Mouse (Mus musculus): ENCODE measurements around the gene Rictor. TPM values are rescaled to one million over a fixed set of nuclear protein-coding genes. Genes with fewer than 3 reads are reported as not detected.

The Rictor gene
- polyA plus RNA-seq, 1 experiment, result 2.7 TPM

- Histone ChIP-seq H3K79me3 (ENCODE audit: low read depth) (no peaks in the 10 kb centered on the region), H3K36me3 (ENCODE audit: control insufficient read depth, insufficient read depth) (peaks cover 81% of the 10 kb centered on the region)
- TF ChIP-seq MYOD1 (IDR thresholded peaks at IDR 0.05; ENCODE audit: control insufficient read depth, insufficient read length, low read depth), result no peak
- TF ChIP-seq MYOG (IDR thresholded peaks at IDR 0.05; ENCODE audit: control insufficient read depth, extremely low read depth, insufficient read length), result no peak
- TF ChIP-seq FOSL1 (IDR thresholded peaks at IDR 0.05; ENCODE audit: insufficient read depth, low read length, poor library complexity, severe bottlenecking), result no peak
- TF ChIP-seq CTCF (IDR thresholded peaks at IDR 0.05; ENCODE audit: control insufficient read depth, insufficient read depth, insufficient read length), result no peak
- no peak for TF ChIP-seq CEBPB (IDR thresholded peaks at IDR 0.05; ENCODE audit: low read depth)
- no peak for TF ChIP-seq MAX (IDR thresholded peaks at IDR 0.05)
- no peak for TF ChIP-seq USF1 (IDR thresholded peaks at IDR 0.05; ENCODE audit: low read depth)
These were observed 64.1 kb downstream of the Rictor start for GRCm38 (mm10) chr15:6772265-6772664.

GRCm38 (mm10) chr15:6786212-6786611 is 78.0 kb downstream of the Rictor start:
- TF ChIP-seq CTCF (IDR thresholded peaks at IDR 0.05; ENCODE audit: control insufficient read depth, insufficient read depth, insufficient read length), result no peak
- TF ChIP-seq CEBPB (IDR thresholded peaks at IDR 0.05; ENCODE audit: low read depth), result no peak
- TF ChIP-seq USF1 (IDR thresholded peaks at IDR 0.05; ENCODE audit: low read depth), result no peak
- TF ChIP-seq FOSL1 (IDR thresholded peaks at IDR 0.05; ENCODE audit: insufficient read depth, low read length, poor library complexity, severe bottlenecking), result no peak
- TF ChIP-seq MAX (IDR thresholded peaks at IDR 0.05), result no peak
- no peak for TF ChIP-seq MYOD1 (IDR thresholded peaks at IDR 0.05; ENCODE audit: control insufficient read depth, insufficient read length, low read depth)
- no peak for TF ChIP-seq MYOG (IDR thresholded peaks at IDR 0.05; ENCODE audit: control insufficient read depth, extremely low read depth, insufficient read length)
- no peak overlapping the region for H3ac ChIP-seq (ENCODE audit: control insufficient read depth, insufficient read length, low read depth)
- H3K36me3 ChIP-seq (ENCODE audit: control insufficient read depth, insufficient read depth), result peaks cover 99% of the 10 kb centered on the region
- no peak overlapping the region for H3K4me3 ChIP-seq (ENCODE audit: insufficient read depth, poor library complexity, severe bottlenecking)
- H3K79me2 ChIP-seq (ENCODE audit: control insufficient read depth, insufficient read depth), result no peaks in the 10 kb centered on the region
- H3K27me3 ChIP-seq (ENCODE audit: control insufficient read depth, insufficient read depth, insufficient read length), result no peaks in the 10 kb centered on the region
- no peaks in the 10 kb centered on the region for H3K79me3 ChIP-seq (ENCODE audit: low read depth)

More at GRCm38 (mm10) chr15:6772265-6772664, 64.1 kb downstream of the Rictor start:
- Histone ChIP-seq H3K27me3 (ENCODE audit: control insufficient read depth, insufficient read depth, insufficient read length) (no peaks in the 10 kb centered on the region), H3K79me2 (ENCODE audit: control insufficient read depth, insufficient read depth) (no peaks in the 10 kb centered on the region), H3K4me3 (ENCODE audit: insufficient read depth, poor library complexity, severe bottlenecking) (no peak overlapping the region), H3ac (ENCODE audit: control insufficient read depth, insufficient read length, low read depth) (no peak overlapping the region)

- H3K36me3 ChIP-seq (ENCODE audit: control insufficient read depth, insufficient read depth), result peaks cover 99% of the 10 kb centered on the region
These were observed 79.1 kb downstream of the Rictor start for GRCm38 (mm10) chr15:6787236-6787635.

GRCm38 (mm10) chr15:6790011-6790410 is 81.8 kb downstream of the Rictor start:
- Histone ChIP-seq H3K79me2 (ENCODE audit: control insufficient read depth, insufficient read depth) (no peaks in the 10 kb centered on the region), H3K36me3 (ENCODE audit: control insufficient read depth, insufficient read depth) (peaks cover 99% of the 10 kb centered on the region), H3K27me3 (ENCODE audit: control insufficient read depth, insufficient read depth, insufficient read length) (no peaks in the 10 kb centered on the region), H3K79me3 (ENCODE audit: low read depth) (no peaks in the 10 kb centered on the region), H3ac (ENCODE audit: control insufficient read depth, insufficient read length, low read depth) (no peak overlapping the region), H3K4me3 (ENCODE audit: insufficient read depth, poor library complexity, severe bottlenecking) (no peak overlapping the region)
- no peak for TF ChIP-seq MYOD1 (IDR thresholded peaks at IDR 0.05; ENCODE audit: control insufficient read depth, insufficient read length, low read depth)
- TF ChIP-seq MAX (IDR thresholded peaks at IDR 0.05), result no peak
- TF ChIP-seq CTCF (IDR thresholded peaks at IDR 0.05; ENCODE audit: control insufficient read depth, insufficient read depth, insufficient read length), result no peak
- no peak for TF ChIP-seq MYOG (IDR thresholded peaks at IDR 0.05; ENCODE audit: control insufficient read depth, extremely low read depth, insufficient read length)
- TF ChIP-seq FOSL1 (IDR thresholded peaks at IDR 0.05; ENCODE audit: insufficient read depth, low read length, poor library complexity, severe bottlenecking), result no peak
- TF ChIP-seq CEBPB (IDR thresholded peaks at IDR 0.05; ENCODE audit: low read depth), result no peak
- TF ChIP-seq USF1 (IDR thresholded peaks at IDR 0.05; ENCODE audit: low read depth), result no peak

More at GRCm38 (mm10) chr15:6787236-6787635, 79.1 kb downstream of the Rictor start:
- TF ChIP-seq MYOG (IDR thresholded peaks at IDR 0.05; ENCODE audit: control insufficient read depth, extremely low read depth, insufficient read length) (no peak), FOSL1 (IDR thresholded peaks at IDR 0.05; ENCODE audit: insufficient read depth, low read length, poor library complexity, severe bottlenecking) (no peak), MYOD1 (IDR thresholded peaks at IDR 0.05; ENCODE audit: control insufficient read depth, insufficient read length, low read depth) (no peak), CEBPB (IDR thresholded peaks at IDR 0.05; ENCODE audit: low read depth) (no peak), CTCF (IDR thresholded peaks at IDR 0.05; ENCODE audit: control insufficient read depth, insufficient read depth, insufficient read length) (no peak), USF1 (IDR thresholded peaks at IDR 0.05; ENCODE audit: low read depth) (no peak), MAX (IDR thresholded peaks at IDR 0.05) (no peak)
- Histone ChIP-seq H3K27me3 (ENCODE audit: control insufficient read depth, insufficient read depth, insufficient read length) (no peaks in the 10 kb centered on the region), H3K79me2 (ENCODE audit: control insufficient read depth, insufficient read depth) (no peaks in the 10 kb centered on the region), H3ac (ENCODE audit: control insufficient read depth, insufficient read length, low read depth) (no peak overlapping the region), H3K79me3 (ENCODE audit: low read depth) (no peaks in the 10 kb centered on the region), H3K4me3 (ENCODE audit: insufficient read depth, poor library complexity, severe bottlenecking) (no peak overlapping the region)

- H3K27me3 ChIP-seq (ENCODE audit: control insufficient read depth, insufficient read depth, insufficient read length), result no peaks in the 10 kb centered on the region
- H3K79me3 ChIP-seq (ENCODE audit: low read depth), result no peaks in the 10 kb centered on the region
- no peak overlapping the region for H3ac ChIP-seq (ENCODE audit: control insufficient read depth, insufficient read length, low read depth)
- TF ChIP-seq CTCF (IDR thresholded peaks at IDR 0.05; ENCODE audit: control insufficient read depth, insufficient read depth, insufficient read length) (no peak), USF1 (IDR thresholded peaks at IDR 0.05; ENCODE audit: low read depth) (no peak), MYOG (IDR thresholded peaks at IDR 0.05; ENCODE audit: control insufficient read depth, extremely low read depth, insufficient read length) (no peak), CEBPB (IDR thresholded peaks at IDR 0.05; ENCODE audit: low read depth) (no peak), FOSL1 (IDR thresholded peaks at IDR 0.05; ENCODE audit: insufficient read depth, low read length, poor library complexity, severe bottlenecking) (no peak), MYOD1 (IDR thresholded peaks at IDR 0.05; ENCODE audit: control insufficient read depth, insufficient read length, low read depth) (no peak), MAX (IDR thresholded peaks at IDR 0.05) (no peak)
- H3K79me2 ChIP-seq (ENCODE audit: control insufficient read depth, insufficient read depth), result no peaks in the 10 kb centered on the region
- peaks cover 99% of the 10 kb centered on the region for H3K36me3 ChIP-seq (ENCODE audit: control insufficient read depth, insufficient read depth)
- no peak overlapping the region for H3K4me3 ChIP-seq (ENCODE audit: insufficient read depth, poor library complexity, severe bottlenecking)
These were observed 83.5 kb downstream of the Rictor start for GRCm38 (mm10) chr15:6791648-6792047.

Measured in C2C12 (cell line).